Mouse (Mus musculus): ENCODE measurements around the gene Natd1.

GRCm38 (mm10) chr11:60878056-60878612, 36.4 kb downstream of the Natd1 start:
- TF ChIP-seq CTCF (conservative IDR thresholded peaks at IDR 0.05; ENCODE audit: insufficient read depth, insufficient read length, low read depth, low read length) (no peak), POLR2A (IDR thresholded peaks at IDR 0.05; ENCODE audit: low read depth, low read length) (no peak)

All from kidney, adult 2 months (tissue).